Comparison of ENCODE assay signal across 20 mouse cellular contexts in genomic region chr2:27084963-27085362, GRCm38 (mm10). TPM values are rescaled to one million over a fixed set of nuclear protein-coding genes. Genes with fewer than 3 reads are reported as not detected.
A peak's percentile ranks its signal among the peaks of the same experiment; 100 is the strongest.
DNase-seq lines count a peak whose midpoint lies in the region; ATAC-seq and TF ChIP-seq lines count a peak whose summit lies in the region.
"Had no signal": no experiment of that assay in that cellular context is flagged by ENCODE, and none has a peak within 500 bp of the region (broad histone marks: within the 10 kb centered on the region; RNA-seq: fewer than 3 reads in every experiment).

No protein-coding gene starts in this region.

- no peaks in the 10 kb centered on the region for H3K36me3 ChIP-seq in kidney, embryonic 15.5 days
- H3K36me3 ChIP-seq in CH12.LX (replicated peaks in 1 of 2; ENCODE audit: control insufficient read depth in 1 of 2, insufficient read depth in 1 of 2, low read length in 1 of 2): no peaks in the 10 kb centered on the region
- H3K36me3 ChIP-seq in limb, embryonic 12.5 days: peaks cover 4% of the 10 kb centered on the region; the same call in 1 of the 2 replicates
- H3K36me3 ChIP-seq: embryonic facial prominence, embryonic 15.5 days; forebrain, embryonic 10.5 days; neural tube, embryonic 15.5 days had no signal

- no peaks in the 10 kb centered on the region for H3K9me3 ChIP-seq in kidney, embryonic 15.5 days (replicated peaks)
- H3K9me3 ChIP-seq in CH12.LX (replicated peaks; ENCODE audit: low read length): no peaks in the 10 kb centered on the region
- H3K9me3 ChIP-seq in limb, embryonic 12.5 days: no peaks in the 10 kb centered on the region
- H3K9me3 ChIP-seq: embryonic facial prominence, embryonic 15.5 days; forebrain, embryonic 10.5 days; neural tube, embryonic 15.5 days had no signal

- peaks cover 51% of the 10 kb centered on the region for H3K4me1 ChIP-seq in kidney, embryonic 15.5 days
- peaks cover 2 to 15% of the 10 kb centered on the region in 2 experiments; a peak in 2 of 4 replicates for H3K4me1 ChIP-seq in CH12.LX (ENCODE audit: control insufficient read depth in 1 of 2, insufficient read depth in 2 of 2)
- peaks cover 75% of the 10 kb centered on the region for H3K4me1 ChIP-seq in limb, embryonic 12.5 days (replicated peaks)

- TF ChIP-seq CTCF in CH12.LX (conservative IDR thresholded peaks at IDR 0.05 in 1 of 2, IDR thresholded peaks at IDR 0.05 in 1 of 2; ENCODE audit: low read depth in 2 of 2, low read length in 2 of 2): no peak

- no peak overlapping the region for H3K4me2 ChIP-seq in kidney, embryonic 15.5 days
- no peak overlapping the region for H3K4me2 ChIP-seq in CH12.LX (ENCODE audit: insufficient read depth, low read depth, poor library complexity, severe bottlenecking)
- no peak overlapping the region for H3K4me2 ChIP-seq in limb, embryonic 12.5 days
- H3K4me2 ChIP-seq: embryonic facial prominence, embryonic 15.5 days; midbrain, embryonic 11.5 days; neural tube, embryonic 15.5 days had no signal

- no peak for TF ChIP-seq RAD21 in CH12.LX (IDR thresholded peaks at IDR 0.05; ENCODE audit: low read depth, low read length)

- no peak for TF ChIP-seq EP300 in CH12.LX (IDR thresholded peaks at IDR 0.05; ENCODE audit: low read length)

- H3K9ac ChIP-seq in kidney, embryonic 15.5 days: no peak overlapping the region
- no peak overlapping the region for H3K9ac ChIP-seq in CH12.LX (ENCODE audit: insufficient read depth, low read depth)
- H3K9ac ChIP-seq in limb, embryonic 12.5 days (replicated peaks): no peak overlapping the region
- H3K9ac ChIP-seq: embryonic facial prominence, embryonic 15.5 days; neural tube, embryonic 15.5 days had no signal

- H3K27me3 ChIP-seq in kidney, embryonic 15.5 days: no peaks in the 10 kb centered on the region
- H3K27me3 ChIP-seq in CH12.LX (replicated peaks): peaks cover 8% of the 10 kb centered on the region
- H3K27me3 ChIP-seq in limb, embryonic 12.5 days: no peaks in the 10 kb centered on the region
- H3K27me3 ChIP-seq: embryonic facial prominence, embryonic 15.5 days; neural tube, embryonic 15.5 days had no signal

- no peak overlapping the region for H3K27ac ChIP-seq in kidney, embryonic 15.5 days
- no peak overlapping the region for H3K27ac ChIP-seq in CH12.LX (ENCODE audit: insufficient read depth, low read depth)
- H3K27ac ChIP-seq in limb, embryonic 12.5 days: peak overlapping the region; percentile 64; the same call in 1 of the 2 replicates
- H3K27ac ChIP-seq: embryonic facial prominence, embryonic 15.5 days; left cerebral cortex, adult 2 months; neural tube, embryonic 15.5 days had no signal

- no peak for DNase-seq in kidney, adult 9 months
- DNase-seq in CH12.LX (ENCODE audit: extremely low read depth): no peak
- peak; percentile 51 to 62 for DNase-seq in thymus, postnatal 10 days (ENCODE audit: low spot score in 2 of 2)
- DNase-seq in layer of hippocampus, postnatal 36 days: no peak
- no peak for DNase-seq in urinary bladder, adult 2 months (ENCODE audit: low spot score)
- DNase-seq: adrenal gland, postnatal 36 days; B cell, adult 2 months; cerebellum, adult 8-10 months; gastrocnemius, postnatal 10 days; heart, adult 18-20 months; kidney, postnatal 10 days had no signal

- no peaks in the 10 kb centered on the region for H3K79me2 ChIP-seq in CH12.LX (replicated peaks; ENCODE audit: control insufficient read depth, extremely low read depth, insufficient read depth, poor library complexity, severe bottlenecking)

- 22% methylated on average over 8 of the region's 8 CpGs for WGBS in kidney, embryonic 15.5 days
- WGBS in limb, embryonic 12.5 days: 29% methylated on average over 8 of the region's 8 CpGs

- dilution Hi-C loops in CH12.LX (cut with MboI; ENCODE audit: extremely low pct_ligation_motif_present, extremely low pct_unique_long_range_greater_than_20kb, low sequenced_read_pairs): no loop called here

- in situ Hi-C loops in CH12.LX (cut with MboI; ENCODE audit: low pct_ligation_motif_present, low pct_unique_long_range_greater_than_20kb, low sequenced_read_pairs): loop anchor here (5.0 to 25.0 kb wide), 2 partner anchors 37 to 352 kb away; partner anchors contain the start of genes Brd3os and Vav2

- no peak for TF ChIP-seq POLR2A in CH12.LX (IDR thresholded peaks at IDR 0.05; ENCODE audit: low read depth, low read length)

- H3K4me3 ChIP-seq in kidney, embryonic 15.5 days (replicated peaks): no peak overlapping the region
- no peak overlapping the region for H3K4me3 ChIP-seq in CH12.LX (replicated peaks in 1 of 3; ENCODE audit: low read depth in 2 of 3, low read length in 2 of 3, poor library complexity in 1 of 3)
- H3K4me3 ChIP-seq in limb, embryonic 12.5 days (replicated peaks): no peak overlapping the region
- H3K4me3 ChIP-seq: embryonic facial prominence, embryonic 15.5 days; forebrain, embryonic 10.5 days; left cerebral cortex, adult 2 months; neural tube, embryonic 15.5 days had no signal

- 0 out of 2 replicates have a peak, but pooled peaks have one; percentile 15 for ATAC-seq in kidney, embryonic 15.5 days (replicated peaks; ENCODE audit: low FRiP score)
- no peak for ATAC-seq in limb, embryonic 12.5 days (ENCODE audit: insufficient number of reproducible peaks, insufficient read depth, low FRiP score, low TSS enrichment, low read depth)

TF ChIP-seq in CH12.LX, 34 proteins besides CTCF, POLR2A, EP300 and RAD21:
- TF ChIP-seq USF1 (IDR thresholded peaks at IDR 0.05; ENCODE audit: low read depth, low read length) (peak; percentile 7; the same call in 1 of the 2 replicates), POLR2AphosphoS2 (IDR thresholded peaks at IDR 0.05; ENCODE audit: low read depth, low read length) (no peak), MXI1 (IDR thresholded peaks at IDR 0.05; ENCODE audit: low read depth, low read length) (no peak)

RNA-seq across cellular contexts. Expression of gene Adamtsl2, which starts 5.8 kb away (rescaled TPM):
- 1.3 and 1.7 TPM in 2 replicates for polyA plus RNA-seq in kidney, embryonic 15.5 days (2015; fragmentation: Nextera tagmentation; extraction: Ambion mirVana)
- total RNA-seq in CH12.LX (2012; rRNA removed) (0.13 TPM in 1 of 2 replicates, not detected in the other), CH12.LX (2014; rRNA removed) (not detected in 2 replicates)
- not detected in 2 replicates for polyA plus RNA-seq in CH12.LX (2012; ENCODE audit: insufficient read length, low read depth)
- polyA plus RNA-seq in limb, embryonic 12.5 days (2016; fragmentation: Nextera tagmentation; extraction: Ambion mirVana): 11.8 and 12.3 TPM in 2 replicates
- total RNA-seq in layer of hippocampus, postnatal 36 days (2021): 10 to 100 TPM; 10.5 to 12.3 TPM
- 3.1 and 5.1 TPM in 2 replicates for polyA plus RNA-seq in urinary bladder, adult 2 months (2012; rRNA removed)

RNA-seq across cellular contexts. Expression of gene Mymk, which starts 13.0 kb away (rescaled TPM):
- 3.4 and 5.3 TPM in 2 replicates for polyA plus RNA-seq in kidney, embryonic 15.5 days (2015; fragmentation: Nextera tagmentation; extraction: Ambion mirVana)
- not detected in 2 replicates for total RNA-seq in CH12.LX (2012; rRNA removed)
- total RNA-seq in CH12.LX (2014; rRNA removed): not detected in 2 replicates
- polyA plus RNA-seq in CH12.LX (2012; ENCODE audit: insufficient read length, low read depth): not detected in 2 replicates
- polyA plus RNA-seq in limb, embryonic 12.5 days (2016; fragmentation: Nextera tagmentation; extraction: Ambion mirVana): 16.9 and 24.6 TPM in 2 replicates
- under 1 TPM; 0.46 to 0.77 TPM for total RNA-seq in layer of hippocampus, postnatal 36 days (2021)
- not detected in 2 replicates for polyA plus RNA-seq in urinary bladder, adult 2 months (2012; rRNA removed)
- total RNA-seq: adrenal gland, postnatal 36 days; ES-E14; heart, adult 18-20 months had no signal
- polyA plus RNA-seq: forebrain, embryonic 10.5 days; midbrain, embryonic 11.5 days had no signal

RNA-seq across cellular contexts. Expression of gene Slc2a6, which starts 57.2 kb away (rescaled TPM):
- polyA plus RNA-seq in kidney, embryonic 15.5 days (2015; fragmentation: Nextera tagmentation; extraction: Ambion mirVana): 0.31 and 0.96 TPM in 2 replicates
- total RNA-seq in CH12.LX (2012; rRNA removed) (49.8 and 55.9 TPM in 2 replicates), CH12.LX (2014; rRNA removed) (37.3 and 43.3 TPM in 2 replicates)
- polyA plus RNA-seq in CH12.LX (2012; ENCODE audit: insufficient read length, low read depth): 17.1 and 22.1 TPM in 2 replicates
- 1.5 and 1.8 TPM in 2 replicates for polyA plus RNA-seq in limb, embryonic 12.5 days (2016; fragmentation: Nextera tagmentation; extraction: Ambion mirVana)
- total RNA-seq in layer of hippocampus, postnatal 36 days (2021): 10 to 100 TPM; 40.1 to 44.9 TPM
- polyA plus RNA-seq in urinary bladder, adult 2 months (2012; rRNA removed): 2.2 and 2.8 TPM in 2 replicates

RNA-seq across cellular contexts. Expression of gene Fam163b, which starts 57.3 kb away (rescaled TPM):
- polyA plus RNA-seq in kidney, embryonic 15.5 days (2015; fragmentation: Nextera tagmentation; extraction: Ambion mirVana): 0.18 and 0.30 TPM in 2 replicates
- total RNA-seq in CH12.LX (2012; rRNA removed) (not detected in 2 replicates), CH12.LX (2014; rRNA removed) (not detected in 2 replicates)
- not detected in 2 replicates for polyA plus RNA-seq in CH12.LX (2012; ENCODE audit: insufficient read length, low read depth)
- 0.52 and 0.75 TPM in 2 replicates for polyA plus RNA-seq in limb, embryonic 12.5 days (2016; fragmentation: Nextera tagmentation; extraction: Ambion mirVana)
- total RNA-seq in layer of hippocampus, postnatal 36 days (2021): 100 to 1,000 TPM; 107 to 130 TPM
- polyA plus RNA-seq in urinary bladder, adult 2 months (2012; rRNA removed): 0.09 and 0.11 TPM in 2 replicates
- total RNA-seq: ES-E14 had no signal
- polyA plus RNA-seq: liver, embryonic 16.5 days had no signal

Comparison
In these comparisons a context has a peak if more than half of its experiments do, and no peak if none do; other contexts are left out.
1. DNase-seq: peak in thymus, postnatal 10 days (2 of 2); none in kidney, adult 9 months (single experiment), CH12.LX (single experiment), layer of hippocampus, postnatal 36 days (0 of 2) and urinary bladder, adult 2 months (single experiment).